Mouse (Mus musculus): ENCODE measurements around the gene Setd1a. TPM values are rescaled to one million over a fixed set of nuclear protein-coding genes. Genes with fewer than 3 reads are reported as not detected.
"Not testable (repeated sequence)": the region's sequence is repeated elsewhere in the genome, so short reads cannot be mapped to it uniquely, and the experiment has no call there.

The Setd1a gene
- total RNA-seq, 2 experiments from 2014 or later = 21.2 to 26.2 TPM

- no peak for DNase-seq
These were observed 9.4 kb upstream of the Setd1a start for GRCm38 (mm10) chr7:127766851-127767609.

GRCm38 (mm10) chr7:127767671-127768345, 8.7 kb upstream of the Setd1a start:
- no peak for DNase-seq

DNA sequence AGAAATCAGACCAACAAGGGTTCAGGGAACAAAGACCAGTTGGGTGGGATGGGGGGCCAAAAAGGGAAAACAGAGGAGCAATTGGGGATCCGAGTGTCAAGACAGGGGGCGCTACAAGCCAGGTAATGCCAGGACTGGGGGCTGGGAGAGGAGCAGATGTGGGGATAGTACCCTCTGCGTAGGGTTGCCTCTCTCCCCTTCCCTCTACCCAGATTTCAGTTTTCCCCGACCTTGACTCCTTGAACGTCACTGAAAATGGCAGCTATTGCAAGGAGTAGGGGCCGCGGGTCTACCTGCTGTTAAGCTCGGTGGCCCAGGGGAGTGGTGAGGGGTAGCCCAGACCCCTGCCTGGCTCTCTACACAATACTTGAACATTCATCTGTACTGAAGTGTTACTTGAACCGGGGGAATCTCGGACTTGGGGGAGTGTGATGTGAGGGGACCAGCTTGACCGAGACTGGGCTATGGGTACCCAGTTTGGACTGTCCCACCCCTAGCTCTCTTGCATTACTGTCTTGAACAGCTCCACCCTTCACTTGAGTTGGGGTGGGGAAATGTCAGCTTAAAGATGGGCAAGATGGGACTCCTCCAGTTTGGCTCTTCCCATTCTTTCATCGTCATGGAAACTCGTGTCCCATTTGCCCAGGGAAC, 8.0 kb upstream of the Setd1a start:
- DNase-seq = no peak

DNA sequence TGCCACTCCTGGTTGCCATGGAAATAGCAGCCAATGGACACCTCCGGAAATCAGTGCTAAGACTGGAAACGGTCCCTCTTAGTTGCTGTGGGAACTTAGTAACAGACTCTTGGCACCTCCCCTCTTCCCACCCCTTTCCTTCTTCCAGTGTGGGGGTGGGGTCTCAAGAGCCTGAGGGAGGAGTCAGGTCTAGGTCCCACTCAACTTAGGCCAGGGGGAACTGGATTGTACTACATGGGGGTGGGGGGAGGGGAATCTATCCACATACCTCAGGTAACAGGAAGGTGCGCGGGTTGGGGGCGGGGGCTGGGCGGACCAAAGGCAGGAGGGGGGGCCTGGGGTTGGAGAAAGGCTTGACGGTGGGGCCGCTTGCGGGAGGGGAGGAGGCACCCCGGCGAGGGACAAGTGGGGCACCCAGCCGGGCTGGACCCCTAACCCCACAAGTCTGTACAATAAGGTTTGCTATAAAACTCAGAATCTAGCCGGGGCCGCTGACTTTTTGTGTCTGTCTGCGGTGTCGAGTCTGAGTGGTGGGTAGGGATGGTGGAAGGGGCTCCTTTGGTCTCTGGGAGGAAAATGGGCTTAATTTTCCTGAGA, 7.4 kb upstream of the Setd1a start:
- peak; percentile 85 for DNase-seq

DNA sequence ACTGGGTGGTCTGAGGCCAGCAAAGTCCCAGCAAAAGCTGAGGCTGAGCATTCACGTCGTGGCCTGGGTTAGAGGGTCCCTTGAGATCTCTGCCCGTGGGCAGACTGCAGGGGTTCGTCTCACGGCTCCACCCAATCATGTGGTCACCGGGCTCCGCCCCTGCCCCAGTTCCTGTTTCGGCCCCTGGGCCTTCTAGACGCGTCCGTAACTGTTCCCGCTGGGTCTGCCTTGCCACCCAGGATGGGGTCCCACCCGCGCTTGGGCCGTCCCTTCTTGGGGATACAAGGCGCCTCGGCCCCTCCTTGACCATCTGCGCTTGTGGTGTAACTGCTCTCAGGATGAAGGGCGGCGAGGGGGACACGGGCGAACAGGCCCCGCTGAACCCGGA, 6.8 kb upstream of the Setd1a start, which contains the start of gene Orai3:
TSS of gene Orai3 (plus strand) at position 165 of the 388 bp plus-strand sequence.
- peak; percentile 82 for DNase-seq

DNA sequence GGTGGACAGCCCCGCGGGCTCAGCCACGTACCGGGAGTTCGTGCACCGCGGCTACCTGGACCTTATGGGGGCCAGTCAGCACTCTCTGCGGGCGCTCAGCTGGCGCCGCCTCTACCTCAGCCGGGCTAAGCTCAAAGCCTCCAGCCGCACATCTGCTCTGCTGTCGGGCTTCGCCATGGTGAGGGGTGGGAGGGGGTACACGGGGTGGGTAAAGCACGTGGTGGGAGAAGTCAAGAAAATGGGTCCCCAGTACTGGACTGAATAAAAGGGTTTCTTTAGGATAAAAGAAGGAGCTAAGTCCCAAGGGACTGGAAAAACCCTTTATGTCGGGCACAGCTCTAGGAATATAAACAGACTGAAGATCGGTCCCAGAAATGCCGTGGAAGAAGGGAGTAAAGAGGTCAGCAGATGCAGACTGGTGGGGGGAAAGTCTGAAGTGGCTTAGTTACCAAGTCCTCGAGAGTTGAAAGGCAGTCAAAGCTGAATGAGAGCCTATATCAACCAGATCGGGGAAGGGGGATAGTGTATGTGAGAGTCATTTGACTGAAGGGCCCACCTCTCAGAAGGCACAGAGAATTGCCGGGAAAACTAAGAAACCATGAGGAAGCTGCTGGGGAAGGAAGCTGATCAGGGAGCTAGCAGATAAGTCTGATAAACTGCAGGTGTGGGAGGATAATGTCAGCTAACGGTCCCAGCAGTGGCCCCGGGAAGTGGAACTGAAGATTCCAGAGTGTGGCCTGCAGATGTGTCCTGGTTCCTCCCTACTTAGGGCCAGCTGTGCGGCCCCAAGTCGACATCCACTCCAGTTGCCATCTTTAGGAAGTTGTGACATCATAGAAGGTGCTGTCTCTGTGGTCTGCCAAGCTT, 6.2 kb upstream of the Setd1a start:
- no peak for DNase-seq

- DNase-seq = no peak
These were observed 5.2 kb upstream of the Setd1a start for GRCm38 (mm10) chr7:127771262-127771661.

DNA sequence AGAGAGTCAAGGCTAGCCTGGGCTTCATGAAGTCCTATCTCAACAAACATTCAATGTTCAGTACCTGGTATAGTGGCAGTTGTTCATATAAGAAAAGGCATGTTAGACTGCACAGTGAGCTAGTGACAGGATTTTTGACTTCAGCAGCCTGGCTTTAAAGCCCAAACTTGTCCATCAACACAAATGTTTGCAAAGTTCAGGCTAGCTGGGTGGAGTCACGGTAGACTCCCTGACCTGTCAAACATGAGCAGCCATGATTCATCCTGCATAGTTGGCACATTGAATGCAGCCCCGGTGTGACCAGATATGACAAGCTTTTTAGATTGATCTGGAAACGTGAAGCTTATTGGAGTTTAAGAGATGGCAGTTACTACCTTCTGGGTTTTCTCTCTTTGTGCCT, 4.4 kb upstream of the Setd1a start:
- no peak for DNase-seq

DNA sequence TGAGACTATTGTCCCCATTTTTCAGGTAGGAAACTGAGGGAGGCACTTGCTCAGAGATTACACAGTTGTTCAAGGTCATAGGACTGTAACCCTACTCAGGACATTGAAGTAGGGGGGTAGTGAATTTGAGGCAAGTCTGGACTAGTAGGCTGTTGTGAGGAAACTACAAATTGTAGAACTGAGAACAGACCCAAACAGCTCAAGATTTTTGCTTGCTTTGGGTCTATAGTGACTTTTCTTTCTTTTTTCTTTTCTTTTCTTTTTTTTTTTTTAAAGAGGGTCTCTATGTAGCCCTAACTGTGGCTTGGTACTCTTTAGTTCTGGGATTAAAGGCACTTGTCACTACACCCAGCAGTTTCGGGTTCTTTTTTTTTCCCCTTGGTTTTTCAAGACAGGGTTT, 3.9 kb upstream of the Setd1a start:
- no peak for DNase-seq

DNA sequence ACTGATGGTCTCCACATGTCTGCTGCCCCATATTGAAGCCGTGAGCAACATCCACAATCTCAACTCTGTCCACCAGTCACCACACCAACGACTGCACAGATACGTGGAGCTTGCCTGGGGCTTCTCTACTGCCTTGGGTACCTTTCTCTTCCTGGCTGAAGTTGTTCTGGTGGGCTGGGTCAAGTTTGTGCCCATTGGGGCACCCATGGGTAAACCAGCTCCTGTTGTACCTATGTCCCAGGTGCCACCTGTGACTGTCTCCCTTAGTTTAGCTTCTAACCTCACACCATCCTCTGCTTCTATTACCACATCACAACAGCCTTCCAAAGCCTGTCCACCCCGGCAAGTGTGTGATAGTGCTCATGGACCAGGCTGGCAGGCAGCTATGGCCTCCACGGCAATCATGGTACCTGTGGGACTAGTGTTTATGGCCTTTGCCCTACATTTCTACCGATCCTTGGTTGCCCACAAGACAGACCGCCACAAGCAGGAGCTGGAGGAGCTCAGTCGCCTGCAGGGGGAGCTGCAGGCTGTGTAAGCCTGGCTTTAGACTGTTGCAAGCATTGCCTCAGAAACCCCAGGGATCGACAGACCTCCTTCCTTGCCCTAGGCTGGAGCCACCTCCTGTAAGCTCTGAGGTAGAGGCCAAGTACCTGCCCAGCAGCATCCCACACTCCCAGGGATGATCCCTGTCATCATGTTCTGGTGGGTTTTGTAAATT, 2.6 kb upstream of the Setd1a start:
- DNase-seq = peak; percentile 70

DNA sequence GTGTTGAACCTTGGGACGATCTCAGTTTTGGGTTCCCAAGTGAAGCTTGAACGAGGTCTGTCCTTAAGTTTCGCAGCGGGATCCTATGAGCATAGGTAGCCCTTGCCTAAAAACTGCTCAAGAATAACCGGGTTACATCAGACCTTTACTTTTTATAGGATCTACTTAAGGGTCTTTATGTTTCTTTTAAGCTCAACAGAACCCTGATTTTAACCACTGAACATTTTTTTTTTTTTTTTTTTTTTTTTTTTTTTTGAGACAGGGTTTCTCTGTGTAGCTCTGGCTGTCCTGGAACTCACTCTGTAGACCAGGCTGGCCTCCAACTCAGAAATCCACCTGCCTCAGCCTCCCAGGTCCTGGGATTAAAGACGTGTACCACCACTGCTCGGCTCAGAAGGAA, 633 bp upstream of the Setd1a start:
- DNase-seq = not testable (repeated sequence)

DNA sequence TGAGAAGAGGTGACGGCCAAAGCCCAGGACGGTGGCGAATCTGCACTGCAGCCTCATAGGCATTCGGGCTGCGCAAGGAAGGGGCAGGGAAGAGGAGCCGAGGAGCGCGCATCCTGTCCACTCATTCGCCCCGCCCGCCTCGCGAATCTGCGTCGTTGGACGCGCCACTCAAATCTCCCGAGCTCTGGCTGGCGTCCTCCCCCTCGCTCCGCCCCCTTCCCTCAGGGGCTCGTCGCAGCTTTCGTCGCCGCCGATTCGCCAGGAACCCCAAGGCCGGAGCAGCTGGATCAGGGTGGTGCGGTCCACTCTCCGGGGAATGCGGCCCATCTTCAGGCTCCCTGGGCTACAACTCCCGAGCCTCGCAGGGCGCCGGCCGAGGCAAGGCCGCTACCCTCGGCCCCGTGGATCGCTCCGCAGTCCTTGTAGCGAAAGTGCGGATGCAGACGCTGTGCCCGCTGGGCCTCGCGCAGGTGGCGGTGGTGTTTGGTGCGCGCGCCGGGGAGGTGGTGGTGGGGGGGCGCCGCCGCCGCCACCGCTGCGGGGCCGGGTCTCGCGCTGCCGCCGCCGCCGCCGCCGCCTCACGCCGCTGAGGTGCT, 506 bp downstream of the Setd1a start:
- DNase-seq = peak; percentile 97

GRCm38 (mm10) chr7:127777474-127778266, 1.2 kb downstream of the Setd1a start:
- DNase-seq = peak; percentile 72

- DNase-seq = no peak
These were observed 1.9 kb downstream of the Setd1a start for GRCm38 (mm10) chr7:127778350-127778749.

DNA sequence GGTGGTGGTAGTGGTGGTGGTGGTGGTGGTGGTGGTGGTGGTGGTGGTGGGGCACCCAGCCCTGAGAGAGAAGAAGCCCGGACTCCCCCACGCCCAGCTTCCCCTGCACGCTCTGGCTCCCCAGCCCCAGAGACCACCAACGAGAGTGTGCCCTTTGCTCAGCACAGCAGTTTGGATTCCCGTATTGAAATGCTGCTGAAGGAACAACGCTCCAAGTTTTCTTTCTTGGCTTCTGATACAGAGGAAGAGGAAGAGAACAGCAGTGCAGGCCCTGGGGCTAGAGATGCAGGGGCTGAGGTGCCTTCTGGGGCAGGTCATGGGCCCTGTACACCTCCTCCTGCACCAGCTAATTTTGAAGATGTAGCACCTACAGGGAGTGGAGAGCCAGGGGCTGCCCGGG, 8.8 kb downstream of the Setd1a start, which contains the start of gene Gm49388:
TSS of gene Gm49388 (plus strand) at position 301 of the 400 bp plus-strand sequence.
- DNase-seq = no peak

GRCm38 (mm10) chr7:127797076-127797845, 20.8 kb downstream of the Setd1a start:
- no peak for DNase-seq

DNA sequence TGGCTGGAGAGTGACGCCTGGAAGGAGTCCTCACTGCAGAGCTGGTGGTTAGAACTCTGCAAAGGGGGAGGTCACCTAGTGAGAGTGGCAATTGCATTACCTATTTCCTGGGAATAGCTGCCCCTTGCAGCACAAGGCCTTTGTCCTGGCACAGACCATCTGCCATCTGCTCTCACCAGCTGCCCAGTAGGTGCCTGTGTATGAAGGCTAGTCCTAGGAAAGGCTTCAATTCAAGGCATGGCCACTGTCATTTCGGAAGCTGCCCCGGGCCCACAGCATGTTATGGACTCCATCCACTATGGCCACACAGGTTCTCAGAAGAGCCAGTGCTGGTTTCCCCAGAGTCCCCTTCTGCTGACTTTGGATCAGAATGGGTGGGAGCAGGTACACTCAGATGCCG, 22.1 kb downstream of the Setd1a start:
- DNase-seq = no peak

DNA sequence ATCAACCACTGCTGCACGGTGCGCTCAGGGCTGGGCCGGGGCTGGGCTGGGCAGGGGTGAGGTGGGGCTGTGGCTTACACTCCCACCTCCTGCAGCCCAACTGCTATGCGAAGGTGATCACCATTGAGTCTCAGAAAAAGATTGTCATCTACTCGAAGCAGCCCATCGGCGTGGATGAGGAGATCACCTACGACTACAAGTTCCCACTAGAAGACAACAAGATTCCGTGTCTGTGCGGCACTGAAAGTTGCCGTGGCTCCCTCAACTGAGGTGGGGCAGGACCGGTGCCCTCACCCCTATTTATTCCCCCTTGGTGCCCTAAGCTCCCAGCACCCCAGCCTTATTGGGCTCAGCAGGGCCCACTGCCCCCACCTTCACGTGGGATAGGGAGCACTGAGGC, 22.7 kb downstream of the Setd1a start:
- no peak for DNase-seq

DNA sequence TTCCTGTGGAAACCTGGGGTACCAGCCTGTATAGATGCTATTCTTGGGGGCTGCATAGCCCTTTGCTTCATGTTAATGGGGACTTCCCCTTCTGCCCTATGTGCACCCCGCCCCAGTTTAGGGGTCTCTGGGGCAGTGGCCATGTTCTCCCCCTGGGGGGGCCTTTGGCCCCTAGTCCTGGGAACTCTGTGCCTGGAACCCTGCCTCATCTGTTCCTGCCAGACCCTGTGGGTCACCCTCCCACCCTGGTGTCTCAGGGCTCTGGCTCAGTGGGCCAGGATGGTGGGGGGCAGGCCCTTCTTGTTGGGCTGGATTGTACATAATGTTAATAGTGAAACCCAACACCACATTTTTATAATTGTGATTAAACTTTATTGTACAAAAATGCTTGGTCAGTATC, 23.3 kb downstream of the Setd1a start:
- no peak for DNase-seq
